Comparison of ENCODE assay signal across 11 mouse cellular contexts in the genomic region with DNA sequence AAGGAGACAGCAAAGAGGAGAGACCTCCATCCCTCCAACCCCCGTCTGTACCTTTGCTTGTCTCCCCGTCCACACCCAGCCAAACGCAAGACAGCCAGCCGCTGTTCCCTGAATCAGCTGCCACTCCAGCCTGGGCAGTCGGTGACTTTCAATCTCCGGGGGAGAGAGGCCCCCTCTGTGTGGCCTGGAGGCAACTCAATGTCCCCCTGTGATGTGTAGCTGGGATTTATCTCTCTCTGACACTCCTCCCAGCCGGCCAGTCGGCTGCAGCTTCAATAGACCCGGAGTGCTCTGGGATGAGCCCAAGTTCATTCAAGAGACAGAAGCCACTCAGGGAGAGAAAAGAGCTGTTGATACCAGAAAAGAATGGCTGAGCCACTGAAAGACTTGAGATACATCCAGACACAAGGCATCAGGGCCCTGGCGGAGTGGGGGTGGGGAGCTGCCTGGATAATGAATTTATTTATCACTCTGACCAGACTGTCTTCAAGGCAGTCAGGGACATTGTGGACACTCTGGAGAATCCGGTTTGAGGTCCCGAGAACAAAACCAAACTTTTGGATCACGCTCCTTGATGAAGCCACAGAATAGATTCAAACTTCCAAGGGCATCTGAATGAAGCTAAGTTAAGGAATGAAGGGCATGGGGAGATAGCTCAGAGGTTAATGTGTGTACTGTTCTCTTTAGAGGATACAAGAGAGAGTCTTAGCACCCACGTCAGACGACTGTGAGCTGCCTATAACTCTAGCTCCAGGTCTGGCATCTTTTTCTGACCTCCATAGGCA. TPM values are rescaled to one million over a fixed set of nuclear protein-coding genes. Genes with fewer than 3 reads are reported as not detected.
DNase-seq lines count a peak whose midpoint lies in the region; ATAC-seq lines count a peak whose summit lies in the region.
"Had no signal": no experiment of that assay in that cellular context is flagged by ENCODE, and none has a peak within 500 bp of the region (broad histone marks: within the 10 kb centered on the region; RNA-seq: fewer than 3 reads in every experiment).

No protein-coding gene starts in this region.

- 0 out of 2 replicates have a peak, but pooled peaks have one; percentile 26 for ATAC-seq in heart, embryonic 11.5 days (replicated peaks; ENCODE audit: insufficient number of reproducible peaks, low FRiP score, low TSS enrichment)

- no peak overlapping the region for H3K27ac ChIP-seq in heart, embryonic 11.5 days (ENCODE audit: low read depth, low read length)
- H3K27ac ChIP-seq in forebrain, embryonic 10.5 days: peak overlapping the region; percentile 63; the same call in 1 of the 2 replicates
- H3K27ac ChIP-seq: limb, embryonic 12.5 days had no signal

- H3K9me3 ChIP-seq in heart, embryonic 11.5 days (replicated peaks; ENCODE audit: control insufficient read depth, low read length): no peaks in the 10 kb centered on the region
- no peaks in the 10 kb centered on the region for H3K9me3 ChIP-seq in forebrain, embryonic 10.5 days
- H3K9me3 ChIP-seq: limb, embryonic 12.5 days had no signal

- no peak for DNase-seq in heart, postnatal 14 days
- DNase-seq in Muller cell, postnatal 12 days (ENCODE audit: inconsistent ontology term): peak; percentile 39
- DNase-seq in forebrain, embryonic 10.5 days (ENCODE audit: extremely low spot score, low spot score): peak; percentile 16
- DNase-seq in layer of hippocampus, postnatal 36 days: peak; percentile 5 to 17
- DNase-seq in gastrocnemius, postnatal 25 days: no peak
- no peak for DNase-seq in thymus, postnatal 0 days (ENCODE audit: low spot score)
- DNase-seq in urinary bladder, postnatal 4 days (ENCODE audit: low spot score in 2 of 2): no peak
- DNase-seq: heart, adult 11 months had no signal

- intact Hi-C loops in heart, postnatal 14 days (cut with DNase I): loop anchor here (1.0 to 5.0 kb wide), 3 partner anchors 55 to 353 kb away; no protein-coding TSS in a partner anchor

- H3K36me3 ChIP-seq in heart, embryonic 11.5 days (ENCODE audit: control insufficient read depth, insufficient read depth, low read length): no peaks in the 10 kb centered on the region
- H3K36me3 ChIP-seq in forebrain, embryonic 10.5 days (replicated peaks): no peaks in the 10 kb centered on the region
- H3K36me3 ChIP-seq: limb, embryonic 12.5 days had no signal

- H3K9ac ChIP-seq in heart, embryonic 11.5 days (ENCODE audit: low read depth, low read length): no peak overlapping the region
- H3K9ac ChIP-seq: limb, embryonic 12.5 days had no signal

- 22% methylated on average over 15 of the region's 15 CpGs for WGBS in heart, embryonic 11.5 days (ENCODE audit: insufficient replicate concordance)
- 36% methylated on average over 15 of the region's 15 CpGs for WGBS in forebrain, embryonic 10.5 days

- H3K4me2 ChIP-seq in heart, embryonic 11.5 days: 0 out of 2 replicates have a peak overlapping the region, but pooled peaks have one; percentile 10
- H3K4me2 ChIP-seq: limb, embryonic 12.5 days had no signal

- no peaks in the 10 kb centered on the region for H3K4me1 ChIP-seq in heart, embryonic 11.5 days (ENCODE audit: control insufficient read depth, insufficient read depth, low read length)
- H3K4me1 ChIP-seq in forebrain, embryonic 10.5 days: peaks cover 13% of the 10 kb centered on the region
- H3K4me1 ChIP-seq: limb, embryonic 12.5 days had no signal

- no peaks in the 10 kb centered on the region for H3K27me3 ChIP-seq in heart, embryonic 11.5 days (ENCODE audit: control insufficient read depth, insufficient read depth, low read length)
- peaks cover 21% of the 10 kb centered on the region for H3K27me3 ChIP-seq in forebrain, embryonic 10.5 days (ENCODE audit: poor library complexity, severe bottlenecking)

- H3K4me3 ChIP-seq in heart, embryonic 11.5 days (ENCODE audit: low read depth, low read length): no peak overlapping the region
- H3K4me3 ChIP-seq in forebrain, embryonic 10.5 days: no peak overlapping the region
- H3K4me3 ChIP-seq: limb, embryonic 12.5 days had no signal

RNA-seq across cellular contexts. Expression of a gene that starts 14.1 kb away (rescaled TPM):
- polyA plus RNA-seq in heart, embryonic 11.5 days (2014; fragmentation: Nextera tagmentation; extraction: Ambion mirVana): not detected in 2 replicates
- total RNA-seq in heart, postnatal 14 days (2021): not detected
- not detected in 2 replicates for polyA plus RNA-seq in forebrain, embryonic 10.5 days (2016; fragmentation: Nextera tagmentation; extraction: Ambion mirVana)
- not detected for total RNA-seq in layer of hippocampus, postnatal 36 days (2021)
- total RNA-seq in gastrocnemius, postnatal 25 days (2021): not detected
- not detected in 2 replicates for polyA plus RNA-seq in thymus, postnatal 0 days (2015; fragmentation: Nextera tagmentation; extraction: Ambion mirVana)
- polyA plus RNA-seq: limb, embryonic 12.5 days; urinary bladder, adult 2 months had no signal

RNA-seq across cellular contexts. Expression of a gene that starts 30.6 kb away (rescaled TPM):
- polyA plus RNA-seq in heart, embryonic 11.5 days (2014; fragmentation: Nextera tagmentation; extraction: Ambion mirVana): 0.23 TPM in 1 of 2 replicates, not detected in the other
- under 1 TPM; 0.12 to 0.24 TPM for total RNA-seq in heart, postnatal 14 days (2021)
- 0.12 TPM in 1 of 2 replicates, not detected in the other for polyA plus RNA-seq in forebrain, embryonic 10.5 days (2016; fragmentation: Nextera tagmentation; extraction: Ambion mirVana)
- total RNA-seq in layer of hippocampus, postnatal 36 days (2021): 1 to 10 TPM; 1.2 TPM
- total RNA-seq in gastrocnemius, postnatal 25 days (2021): 10 to 100 TPM; 22.7 to 26.8 TPM
- polyA plus RNA-seq in thymus, postnatal 0 days (2015; fragmentation: Nextera tagmentation; extraction: Ambion mirVana): not detected in 2 replicates

RNA-seq across cellular contexts. Expression of a gene that starts 32.1 kb away (rescaled TPM):
- 13.6 and 13.7 TPM in 2 replicates for polyA plus RNA-seq in heart, embryonic 11.5 days (2014; fragmentation: Nextera tagmentation; extraction: Ambion mirVana)
- total RNA-seq in heart, postnatal 14 days (2021): 10 to 100 TPM in 1 of 2 experiments, 1 to 10 TPM in 1; 9.6 to 10.6 TPM
- 16.4 and 17.2 TPM in 2 replicates for polyA plus RNA-seq in forebrain, embryonic 10.5 days (2016; fragmentation: Nextera tagmentation; extraction: Ambion mirVana)
- 10 to 100 TPM; 13.5 to 15.6 TPM for total RNA-seq in layer of hippocampus, postnatal 36 days (2021)
- 1 to 10 TPM; 6.3 to 6.5 TPM for total RNA-seq in gastrocnemius, postnatal 25 days (2021)
- polyA plus RNA-seq in thymus, postnatal 0 days (2015; fragmentation: Nextera tagmentation; extraction: Ambion mirVana): 17.9 and 19.1 TPM in 2 replicates

Comparison
In these comparisons a context has a peak if more than half of its experiments do, and no peak if none do; other contexts are left out.
1. DNase-seq: peak in Muller cell, postnatal 12 days (single experiment), forebrain, embryonic 10.5 days (single experiment) and layer of hippocampus, postnatal 36 days (2 of 2); none in heart, postnatal 14 days (0 of 2), gastrocnemius, postnatal 25 days (single experiment), thymus, postnatal 0 days (single experiment) and urinary bladder, postnatal 4 days (0 of 2).
2. RNA of a gene that starts 30.6 kb away (total RNA-seq): 22.7 to 26.8 TPM in gastrocnemius, postnatal 25 days; 1.2 TPM in layer of hippocampus, postnatal 36 days and 0.12 to 0.24 TPM in heart, postnatal 14 days; every median in the first group is over 10 times any median in the second.